Mouse (Mus musculus) hindbrain, embryonic 13.5 days (tissue): ENCODE results near the gene Rapgef5. TPM values are rescaled to one million over a fixed set of nuclear protein-coding genes. Genes with fewer than 3 reads are reported as not detected.

Experiments
- ATAC-seq: fragments of 200-750 bp; cut with Nextera tagmentation; 2 replicates; pipeline ENCODE4 v1.8.0; 2017; ENCODE audit warnings: moderate TSS enrichment; ENCODE audit not compliant: low FRiP score
- H3K27ac ChIP-seq: fragments of 300-500 bp; sonication (generic); 2 replicates; pipeline ENCODE4 v1.5.1; 2015; ENCODE audit warnings: inconsistent platforms, mild to moderate bottlenecking, moderate library complexity
- H3K27me3 ChIP-seq: fragments of 300-500 bp; sonication (generic); 2 replicates; pipeline ENCODE4 v1.6.1; 2015; ENCODE audit warnings: mild to moderate bottlenecking, inconsistent platforms
- H3K36me3 ChIP-seq: fragments of 300-500 bp; sonication (generic); 2 replicates; pipeline ENCODE4 v1.6.1; 2015; ENCODE audit warnings: mild to moderate bottlenecking, inconsistent platforms
- H3K4me1 ChIP-seq: fragments of 300-500 bp; sonication (generic); replicated peaks from 2 replicates; pipeline ENCODE4 v1.6.1; 2015; ENCODE audit warnings: inconsistent platforms
- H3K4me2 ChIP-seq: fragments of 300-500 bp; sonication (generic); 2 replicates; pipeline ENCODE4 v1.6.1; 2015; ENCODE audit warnings: inconsistent platforms, mild to moderate bottlenecking, moderate library complexity
- H3K4me3 ChIP-seq: fragments of 300-500 bp; sonication (generic); 2 replicates; pipeline ENCODE4 v1.5.1; 2015; ENCODE audit warnings: mild to moderate bottlenecking, inconsistent platforms
- H3K9ac ChIP-seq: fragments of 300-500 bp; sonication (generic); 2 replicates; pipeline ENCODE4 v1.6.1; 2015; ENCODE audit warnings: mild to moderate bottlenecking, inconsistent platforms
- H3K9me3 ChIP-seq: fragments of 300-500 bp; sonication (generic); 2 replicates; pipeline ENCODE4 v1.6.1; 2016; ENCODE audit warnings: inconsistent platforms
- WGBS: fragments of 180-500 bp; shearing (Covaris S2); methylation state at CpG from one replicate; pipeline ENCODE4 v1.1.7; 2015; 5-methylcytosine and 5-hydroxymethylcytosine counted together
- polyA plus RNA-seq: library from polyadenylated mRNA; unstranded; fragments of >200 nt; fragmentation: Nextera tagmentation; extraction: Ambion mirVana; gene quantifications from 2 replicates; pipeline ENCODE4 v1.2.1, GENCODE M21; 2015

The Rapgef5 gene
- polyA plus RNA-seq, 1 experiment from 2014 or later = 52.4 TPM

DNA sequence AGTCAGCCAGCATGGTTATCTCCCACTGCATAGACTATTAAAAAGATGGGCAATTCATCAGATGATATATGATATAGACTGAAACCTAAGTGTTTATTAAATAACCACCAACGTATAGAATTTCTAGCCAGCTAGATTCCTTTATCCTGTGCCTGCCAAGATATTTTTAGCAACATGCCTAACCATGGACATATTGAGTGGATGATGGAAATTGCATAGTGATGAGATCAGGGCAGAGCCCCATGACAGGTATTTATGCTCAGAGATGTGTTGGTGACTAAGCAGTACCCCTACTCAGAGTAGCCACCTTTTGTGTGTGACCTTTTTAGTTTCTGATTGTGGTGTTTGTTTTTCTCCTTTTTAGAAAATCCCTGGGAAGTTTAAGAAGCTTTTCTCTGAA is 226.2 kb downstream of the Rapgef5 start:
- Histone ChIP-seq H3K36me3 (peaks cover 44% of the 10 kb centered on the region), H3K27me3 (no peaks in the 10 kb centered on the region), H3K4me2 (no peak overlapping the region), H3K4me3 (no peak overlapping the region), H3K9me3 (no peaks in the 10 kb centered on the region), H3K27ac (peak overlapping the region; percentile 67; the same call in 1 of the 2 replicates), H3K9ac (no peak overlapping the region), H3K4me1 (peaks cover 40% of the 10 kb centered on the region)
- 53% methylated on average over 1 of the region's 1 CpGs for WGBS
- no peak for ATAC-seq

DNA sequence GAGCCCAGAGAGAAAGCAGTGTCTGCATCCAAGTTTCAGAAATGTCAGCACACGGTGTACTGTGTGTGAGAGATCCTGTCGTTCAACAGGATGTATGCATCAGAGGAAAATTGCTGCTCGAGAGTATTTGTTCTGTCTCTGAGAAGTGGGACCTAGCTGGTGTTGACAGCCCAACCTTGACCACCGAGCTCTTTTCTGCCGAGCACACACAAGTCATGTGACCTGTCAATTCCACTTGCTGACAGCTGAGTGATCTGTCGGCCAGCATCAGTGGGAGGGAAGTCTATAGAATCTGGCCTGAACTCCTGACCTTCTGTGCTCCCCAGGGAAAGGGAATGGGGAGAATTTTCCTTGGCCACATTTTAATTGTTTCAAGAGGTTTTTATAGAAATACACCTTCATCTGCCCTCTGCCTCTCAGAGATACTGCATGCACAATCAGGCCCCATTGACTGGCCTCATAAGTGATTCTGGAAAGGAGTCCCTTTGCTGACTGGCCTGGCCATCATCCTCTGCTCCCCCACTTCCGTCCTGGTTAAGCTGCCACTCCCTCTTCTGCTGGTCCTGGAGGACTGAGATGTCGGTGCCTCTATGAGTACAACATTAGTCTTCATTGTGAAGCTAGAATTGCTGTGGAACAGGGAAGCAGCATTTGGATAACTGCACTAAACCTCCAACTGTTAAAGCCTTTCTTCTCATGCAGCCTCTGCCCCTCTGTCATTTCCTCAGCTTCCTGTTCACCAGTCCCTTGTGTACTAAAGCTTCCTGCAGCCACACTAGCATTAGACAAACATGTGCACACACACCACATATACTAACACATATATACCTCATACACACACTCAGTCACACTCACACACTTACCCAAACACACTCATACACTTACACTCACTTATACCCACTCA is 228.6 kb downstream of the Rapgef5 start:
- WGBS = 25% methylated on average over 8 of the region's 8 CpGs
- Histone ChIP-seq H3K9ac (no peak overlapping the region), H3K27me3 (no peaks in the 10 kb centered on the region), H3K4me2 (no peak overlapping the region), H3K4me3 (no peak overlapping the region), H3K4me1 (peaks cover 28% of the 10 kb centered on the region), H3K27ac (peak overlapping the region; percentile 30), H3K9me3 (no peaks in the 10 kb centered on the region), H3K36me3 (peaks cover 54% of the 10 kb centered on the region)
- ATAC-seq = no peak

DNA sequence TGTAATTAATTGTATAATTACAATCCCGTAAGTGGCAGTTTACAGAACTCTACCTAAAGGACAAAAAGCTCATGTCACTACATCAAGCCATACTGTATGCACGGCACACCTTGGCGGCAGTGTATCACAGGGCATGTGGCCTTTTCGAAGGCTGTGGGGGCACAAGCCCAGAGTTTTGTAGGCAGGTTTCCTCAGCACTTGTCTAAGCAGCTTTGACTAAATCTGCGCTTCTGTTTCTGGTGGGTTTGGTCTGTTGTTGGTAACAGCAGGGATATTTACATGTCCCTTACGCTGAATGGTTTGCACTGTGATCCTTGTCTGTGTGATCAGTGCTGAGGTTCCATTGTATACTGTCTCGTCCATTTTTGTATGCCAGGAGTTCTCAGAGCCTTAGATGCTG is 230.3 kb downstream of the Rapgef5 start:
- peaks cover 34% of the 10 kb centered on the region for H3K4me1 ChIP-seq
- no peaks in the 10 kb centered on the region for H3K27me3 ChIP-seq
- no peak for ATAC-seq
- H3K36me3 ChIP-seq = peaks cover 48% of the 10 kb centered on the region
- no peak overlapping the region for H3K4me2 ChIP-seq
- H3K9me3 ChIP-seq = no peaks in the 10 kb centered on the region
- no peak overlapping the region for H3K4me3 ChIP-seq
- no peak overlapping the region for H3K9ac ChIP-seq
- H3K27ac ChIP-seq = no peak overlapping the region
- 90% methylated on average over 7 of the region's 7 CpGs for WGBS

DNA sequence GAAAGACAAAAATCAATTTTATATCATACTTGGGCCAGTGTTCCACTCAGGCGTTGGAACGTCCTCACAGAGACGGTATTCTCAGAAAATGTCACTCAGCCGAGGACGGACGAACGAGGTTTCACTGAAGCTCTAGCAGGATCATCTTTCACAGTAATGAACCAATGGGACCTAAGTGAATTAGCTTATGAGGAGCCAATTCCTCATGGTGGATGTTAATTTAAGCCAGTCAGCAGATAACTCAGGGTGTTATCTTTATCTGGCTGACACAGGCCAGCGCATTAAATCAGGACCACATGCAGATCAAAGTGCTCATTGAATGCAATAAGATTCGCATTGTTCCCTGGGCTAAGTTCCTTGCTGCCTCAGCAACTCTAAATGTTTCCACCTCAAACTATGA is 234.8 kb downstream of the Rapgef5 start:
- peaks cover 36% of the 10 kb centered on the region for H3K4me1 ChIP-seq
- H3K36me3 ChIP-seq = peaks cover 48% of the 10 kb centered on the region
- H3K27ac ChIP-seq = peak overlapping the region; percentile 89
- no peak overlapping the region for H3K9ac ChIP-seq
- H3K4me3 ChIP-seq = no peak overlapping the region
- WGBS = 22% methylated on average over 9 of the region's 9 CpGs
- ATAC-seq = peak; percentile 70
- no peaks in the 10 kb centered on the region for H3K27me3 ChIP-seq
- H3K9me3 ChIP-seq = no peaks in the 10 kb centered on the region
- H3K4me2 ChIP-seq = peak overlapping the region; percentile 18

DNA sequence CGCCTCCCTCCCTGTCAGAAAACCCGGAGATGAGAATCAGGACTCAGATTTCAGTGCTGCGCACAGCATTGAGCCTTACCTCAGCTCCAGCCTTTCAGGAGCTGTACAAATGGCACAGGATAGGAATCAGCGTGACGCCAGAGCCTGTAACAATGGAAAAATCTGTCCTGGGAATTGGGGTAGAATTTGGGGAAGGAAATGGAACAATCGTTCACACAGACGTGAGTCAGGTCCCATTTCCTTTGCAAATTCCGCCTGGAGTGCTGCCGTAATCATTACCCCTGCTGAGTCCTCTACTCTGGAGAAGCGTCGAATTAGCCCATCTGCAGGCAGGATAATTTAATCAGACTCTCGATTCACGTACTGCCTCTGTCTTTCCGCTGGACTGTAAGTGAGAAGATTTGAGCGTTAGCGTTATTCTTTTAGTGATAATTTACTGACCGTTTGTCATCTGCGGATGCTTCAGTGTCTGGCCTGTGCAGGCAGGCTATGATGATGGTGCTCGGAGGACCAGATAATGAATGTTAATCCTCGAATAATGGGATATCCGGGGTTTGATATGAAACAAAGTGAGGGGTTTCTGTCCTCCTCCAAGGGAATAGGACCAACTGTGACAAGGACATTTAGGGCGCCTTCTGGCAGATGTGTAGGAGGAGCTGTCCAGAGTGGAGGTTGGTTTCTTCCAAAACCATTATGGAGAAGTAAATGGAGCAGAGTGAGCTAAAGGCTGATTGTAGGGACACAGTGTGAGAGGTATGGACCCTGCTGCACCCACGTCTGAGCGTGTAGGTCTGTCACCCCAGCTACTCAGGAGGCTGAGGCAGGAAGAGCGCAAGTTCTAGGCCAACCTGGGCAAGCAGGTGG is 235.5 kb downstream of the Rapgef5 start:
- peaks cover 36% of the 10 kb centered on the region for H3K4me1 ChIP-seq
- H3K36me3 ChIP-seq = peaks cover 49% of the 10 kb centered on the region
- peak; percentile 86 for ATAC-seq
- peak overlapping the region; percentile 26; the same call in 1 of the 2 replicates for H3K9ac ChIP-seq
- H3K4me3 ChIP-seq = no peak overlapping the region
- H3K4me2 ChIP-seq = peak overlapping the region; percentile 18
- peak overlapping the region; percentile 89 for H3K27ac ChIP-seq
- no peaks in the 10 kb centered on the region for H3K9me3 ChIP-seq
- H3K27me3 ChIP-seq = no peaks in the 10 kb centered on the region
- WGBS = 30% methylated on average over 25 of the region's 25 CpGs

DNA sequence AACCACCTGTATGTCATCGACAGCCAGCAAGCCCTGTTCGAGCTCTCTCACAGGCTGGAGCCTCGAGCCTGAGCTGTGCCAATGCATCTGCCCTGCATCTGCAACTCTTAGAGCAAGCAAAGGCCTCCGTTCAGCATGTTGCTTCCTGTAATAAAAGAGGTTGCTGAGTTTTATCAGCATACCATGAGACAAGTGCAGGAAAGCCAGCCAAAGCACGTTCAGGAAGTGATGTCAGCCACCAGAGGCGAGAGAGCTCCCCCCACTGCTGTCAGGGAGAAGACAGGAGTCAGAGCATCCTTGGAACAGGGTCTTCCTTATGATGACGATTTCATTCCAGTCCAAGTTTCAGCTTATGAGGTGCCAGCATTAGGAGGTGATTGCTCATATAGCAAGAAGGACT is 239.7 kb downstream of the Rapgef5 start:
- Histone ChIP-seq H3K9me3 (no peaks in the 10 kb centered on the region), H3K9ac (no peak overlapping the region), H3K27ac (no peak overlapping the region; the same call in 1 of the 2 replicates), H3K4me1 (peaks cover 26% of the 10 kb centered on the region), H3K27me3 (no peaks in the 10 kb centered on the region), H3K4me3 (no peak overlapping the region), H3K4me2 (no peak overlapping the region), H3K36me3 (peaks cover 52% of the 10 kb centered on the region)
- 82% methylated on average over 7 of the region's 7 CpGs for WGBS
- ATAC-seq = no peak

DNA sequence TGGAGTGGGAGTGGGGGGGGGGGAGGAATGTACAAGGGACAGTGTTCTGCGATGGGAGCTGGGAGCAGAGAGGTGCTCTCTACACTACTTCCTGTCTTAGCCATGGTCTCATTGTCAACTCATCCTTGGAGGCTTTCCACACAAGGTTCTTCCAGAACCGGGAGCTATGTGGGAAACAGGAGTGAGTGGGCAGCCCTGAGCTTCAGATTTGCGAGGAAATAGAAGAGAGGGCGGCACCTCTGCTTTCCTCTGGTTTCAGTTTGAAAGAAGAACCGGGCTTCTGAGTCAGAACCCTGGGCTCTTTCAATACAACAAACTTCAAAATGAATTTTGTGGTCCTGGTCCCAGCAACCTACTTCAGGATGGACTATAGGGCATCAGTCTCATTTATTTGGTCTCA is 244.1 kb downstream of the Rapgef5 start:
- Histone ChIP-seq H3K27ac (no peak overlapping the region), H3K4me3 (no peak overlapping the region), H3K4me2 (no peak overlapping the region), H3K4me1 (peaks cover 7% of the 10 kb centered on the region), H3K27me3 (no peaks in the 10 kb centered on the region), H3K36me3 (peaks cover 40% of the 10 kb centered on the region), H3K9ac (no peak overlapping the region), H3K9me3 (no peaks in the 10 kb centered on the region)
- ATAC-seq = no peak
- 89% methylated on average over 5 of the region's 5 CpGs for WGBS

DNA sequence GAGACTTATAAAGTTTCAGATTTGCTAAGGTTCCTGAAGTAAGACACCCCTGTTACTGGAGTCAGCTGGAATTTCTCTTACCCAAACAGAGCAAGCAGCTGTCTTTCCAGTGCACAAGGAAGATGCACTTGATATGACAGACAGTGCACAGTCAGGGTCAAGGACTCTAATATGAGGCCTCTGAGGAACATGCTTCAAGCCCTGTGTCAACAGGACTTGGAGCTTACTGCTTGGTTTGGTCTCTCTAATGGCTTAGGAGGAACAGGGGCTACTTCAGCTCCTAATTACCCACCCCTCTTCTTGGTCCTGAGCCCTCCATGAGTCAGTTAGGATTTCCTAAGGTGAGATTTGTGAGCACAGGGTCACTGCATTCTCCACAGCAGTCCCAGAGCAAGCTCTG is 244.6 kb downstream of the Rapgef5 start:
- Histone ChIP-seq H3K27ac (no peak overlapping the region), H3K9me3 (no peaks in the 10 kb centered on the region), H3K36me3 (peaks cover 36% of the 10 kb centered on the region), H3K4me1 (peaks cover 7% of the 10 kb centered on the region), H3K9ac (no peak overlapping the region), H3K27me3 (0 out of 2 replicates have a peak, but pooled peaks cover 2% of the 10 kb centered on the region), H3K4me3 (no peak overlapping the region), H3K4me2 (no peak overlapping the region)
- ATAC-seq = no peak

DNA sequence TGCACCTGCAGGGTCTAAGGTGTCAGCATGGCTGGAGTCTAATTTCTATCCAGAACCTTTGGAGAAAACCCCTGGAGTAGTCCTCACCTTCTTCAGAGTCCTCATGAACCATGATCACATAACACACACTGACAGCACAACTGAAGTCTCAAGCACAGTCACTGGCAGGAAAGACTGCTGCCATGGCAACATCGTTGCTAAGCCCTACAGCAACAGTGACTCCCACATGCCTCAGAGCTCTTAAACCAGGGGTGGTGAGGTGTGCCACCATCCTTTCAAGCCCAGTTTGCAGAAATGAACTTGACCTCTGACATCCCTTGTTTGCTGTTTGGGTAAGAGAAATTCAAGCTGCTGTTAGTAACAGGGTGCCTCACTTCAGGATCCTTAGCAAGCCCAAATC is 245.4 kb downstream of the Rapgef5 start:
- Histone ChIP-seq H3K4me2 (no peak overlapping the region), H3K9ac (no peak overlapping the region), H3K27ac (no peak overlapping the region), H3K9me3 (no peaks in the 10 kb centered on the region), H3K4me1 (peaks cover 7% of the 10 kb centered on the region), H3K36me3 (peaks cover 27% of the 10 kb centered on the region), H3K27me3 (0 out of 2 replicates have a peak, but pooled peaks cover 4% of the 10 kb centered on the region), H3K4me3 (no peak overlapping the region)
- WGBS = 45% methylated on average over 1 of the region's 1 CpGs
- 0 out of 2 replicates have a peak, but pooled peaks have one; percentile 41 for ATAC-seq

DNA sequence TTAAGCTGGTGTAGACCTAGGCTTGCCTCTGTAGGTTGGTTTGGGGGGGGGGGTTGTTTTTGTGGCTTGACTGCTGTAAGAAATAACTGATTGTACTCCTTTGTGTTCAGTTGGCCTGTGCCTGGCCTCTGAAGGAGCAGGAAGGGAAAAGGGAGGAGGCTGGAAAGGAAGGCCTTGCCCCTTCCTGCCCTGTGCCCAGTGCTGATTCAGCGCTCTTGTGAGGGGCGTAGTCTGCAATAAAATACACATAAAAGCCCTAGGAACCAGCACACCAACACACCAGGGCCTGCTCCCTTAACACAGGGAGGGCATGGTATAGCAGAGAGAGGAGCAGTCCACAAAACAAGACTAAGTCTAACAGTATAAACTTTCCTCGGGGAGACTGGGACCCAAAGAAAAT is 247.0 kb downstream of the Rapgef5 start:
- Histone ChIP-seq H3K4me1 (peaks cover 7% of the 10 kb centered on the region), H3K4me2 (no peak overlapping the region), H3K27ac (no peak overlapping the region), H3K4me3 (no peak overlapping the region), H3K27me3 (0 out of 2 replicates have a peak, but pooled peaks cover 4% of the 10 kb centered on the region), H3K9me3 (no peaks in the 10 kb centered on the region), H3K9ac (no peak overlapping the region), H3K36me3 (peaks cover 12% of the 10 kb centered on the region)
- no peak for ATAC-seq
- 86% methylated on average over 3 of the region's 3 CpGs for WGBS

DNA sequence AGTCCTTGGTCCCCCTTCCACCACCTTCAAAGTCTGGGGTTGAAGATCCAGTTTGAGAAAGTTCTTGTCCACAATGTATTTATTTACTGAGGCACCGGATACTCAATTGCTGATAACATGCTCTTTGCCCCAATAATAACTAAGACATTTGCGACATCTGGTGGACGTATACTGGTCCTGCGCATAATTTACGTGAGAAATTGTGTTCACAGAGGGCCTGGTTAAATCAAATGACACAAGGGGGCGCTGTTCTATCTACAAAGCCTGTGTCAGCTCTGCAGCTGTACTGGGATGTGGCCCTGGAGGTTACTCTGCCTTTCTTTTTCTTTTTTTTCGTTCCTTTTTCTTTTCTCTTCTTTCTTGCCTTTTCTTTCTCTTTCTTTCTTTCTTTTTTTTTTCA is 248.6 kb downstream of the Rapgef5 start:
- no peak overlapping the region for H3K4me3 ChIP-seq
- 9% methylated on average over 7 of the region's 7 CpGs for WGBS
- no peak overlapping the region for H3K27ac ChIP-seq
- ATAC-seq = no peak
- H3K4me2 ChIP-seq = no peak overlapping the region
- H3K4me1 ChIP-seq = peaks cover 7% of the 10 kb centered on the region
- no peaks in the 10 kb centered on the region for H3K9me3 ChIP-seq
- H3K36me3 ChIP-seq = peaks cover 1% of the 10 kb centered on the region
- no peak overlapping the region for H3K9ac ChIP-seq
- 0 out of 2 replicates have a peak, but pooled peaks cover 6% of the 10 kb centered on the region for H3K27me3 ChIP-seq

DNA sequence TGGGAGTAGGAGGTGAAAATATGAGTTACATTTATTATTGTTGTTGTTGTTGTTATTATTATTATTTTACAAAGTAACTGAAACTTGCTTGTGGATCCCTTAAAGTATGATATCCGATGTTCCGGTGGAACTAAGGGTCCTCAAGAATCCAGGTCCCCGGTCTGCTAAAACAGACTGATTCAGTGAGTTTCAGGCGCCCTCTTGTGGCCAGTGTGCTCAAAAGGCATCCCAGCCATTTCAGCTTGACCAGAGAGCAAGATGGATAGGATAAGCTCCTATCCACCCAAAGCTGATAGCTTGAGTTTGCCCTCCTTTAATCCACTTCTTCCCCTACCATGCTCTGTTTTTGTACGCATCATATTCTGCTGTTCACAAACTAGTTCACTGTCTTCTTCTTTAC is 252.8 kb downstream of the Rapgef5 start:
- no peaks in the 10 kb centered on the region for H3K9me3 ChIP-seq
- H3K4me2 ChIP-seq = no peak overlapping the region
- H3K4me1 ChIP-seq = 0 out of 2 replicates have a peak, but pooled peaks cover 2% of the 10 kb centered on the region
- H3K27ac ChIP-seq = no peak overlapping the region
- H3K9ac ChIP-seq = no peak overlapping the region
- no peaks in the 10 kb centered on the region for H3K36me3 ChIP-seq
- 6% methylated on average over 5 of the region's 5 CpGs for WGBS
- peaks cover 27% of the 10 kb centered on the region for H3K27me3 ChIP-seq
- 0 out of 2 replicates have a peak, but pooled peaks have one; percentile 37 for ATAC-seq
- no peak overlapping the region for H3K4me3 ChIP-seq
